7 mouse cellular contexts compared by ENCODE assay signal in genomic region chr5:30887331-30887761, GRCm38 (mm10). TPM values are rescaled to one million over a fixed set of nuclear protein-coding genes. Genes with fewer than 3 reads are reported as not detected.
DNase-seq lines count a peak whose midpoint lies in the region; ATAC-seq lines count a peak whose summit lies in the region.

No protein-coding gene starts in this region.

- H3K9me3 ChIP-seq in erythroblast, embryonic 14.5 days (ENCODE audit: control insufficient read depth, low read length): no peaks in the 10 kb centered on the region

- peaks cover 18% of the 10 kb centered on the region for H3K36me3 ChIP-seq in erythroblast, embryonic 14.5 days (ENCODE audit: control insufficient read depth)

- no peaks in the 10 kb centered on the region for H3K27me3 ChIP-seq in erythroblast, embryonic 14.5 days (ENCODE audit: control insufficient read depth)

- peak overlapping the region; percentile 87 for H3K4me3 ChIP-seq in brown adipose tissue, adult 24 weeks (ENCODE audit: insufficient read depth, low read depth, low read length)
- peak overlapping the region; percentile 94 for H3K4me3 ChIP-seq in erythroblast, embryonic 14.5 days (replicated peaks)

- DNase-seq in MN1 (ENCODE audit: low spot score): peak; percentile 79
- peak; percentile 56 to 61 for DNase-seq in left cerebral cortex, postnatal 14 days (ENCODE audit: low spot score in 2 of 2)
- DNase-seq in mesoderm, embryonic 11.5 days (ENCODE audit: low read depth, low spot score): peak; percentile 90
- peak; percentile 49 for DNase-seq in right cerebral cortex, postnatal 4 days

- peak; percentile 35 to 65 for ATAC-seq in hematopoietic stem cell, adult 5-6 weeks (replicated peaks in 1 of 2; ENCODE audit: insufficient read depth in 1 of 2, low FRiP score in 2 of 2, low TSS enrichment in 1 of 2, low read depth in 1 of 2, poor library complexity in 2 of 2, severe bottlenecking in 2 of 2)

- peak overlapping the region; percentile 70 for H3K27ac ChIP-seq in brown adipose tissue, adult 24 weeks (replicated peaks; ENCODE audit: low read depth, low read length)

- H3K4me1 ChIP-seq in brown adipose tissue, adult 24 weeks (ENCODE audit: control insufficient read depth, insufficient read depth, insufficient read length, low read length): 0 out of 2 replicates have a peak, but pooled peaks cover 3% of the 10 kb centered on the region
- peaks cover 54% of the 10 kb centered on the region for H3K4me1 ChIP-seq in erythroblast, embryonic 14.5 days (ENCODE audit: control insufficient read depth)

- intact Hi-C loops in left cerebral cortex, postnatal 14 days (cut with DNase I): loop anchor here (5.0 to 10.0 kb wide), 2 partner anchors 75 to 173 kb away; partner anchors contain the start of genes Dpysl5 and Mapre3

RNA-seq across cellular contexts. Expression of gene Agbl5, which starts 1.1 kb away (rescaled TPM):
- polyA plus RNA-seq in brown adipose tissue, adult 24 weeks (2012; ENCODE audit: insufficient read depth, insufficient read length, missing spikeins): 1.7 and 2.9 TPM in 2 replicates
- 2.4 and 2.7 TPM in 2 replicates for polyA plus RNA-seq in erythroblast, embryonic 14.5 days (2012)
- 19.3 and 25.6 TPM in 2 replicates for total RNA-seq in hematopoietic stem cell, adult 5-6 weeks (2017)
- total RNA-seq in left cerebral cortex, postnatal 14 days (2021): 10 to 100 TPM; 14.7 to 16.5 TPM

RNA-seq across cellular contexts. Expression of gene Tmem214, which starts 19.5 kb away (rescaled TPM):
- 18.2 and 30.3 TPM in 2 replicates for polyA plus RNA-seq in brown adipose tissue, adult 24 weeks (2012; ENCODE audit: insufficient read depth, insufficient read length, missing spikeins)
- 0.90 and 1.2 TPM in 2 replicates for polyA plus RNA-seq in erythroblast, embryonic 14.5 days (2012)
- total RNA-seq in hematopoietic stem cell, adult 5-6 weeks (2017): 12.0 and 17.8 TPM in 2 replicates
- 10 to 100 TPM; 69.1 to 69.4 TPM for total RNA-seq in left cerebral cortex, postnatal 14 days (2021)

RNA-seq across cellular contexts. Expression of gene Ost4, which starts 20.2 kb away (rescaled TPM):
- polyA plus RNA-seq in brown adipose tissue, adult 24 weeks (2012; ENCODE audit: insufficient read depth, insufficient read length, missing spikeins): 357 and 467 TPM in 2 replicates
- polyA plus RNA-seq in erythroblast, embryonic 14.5 days (2012): 27.7 and 30.6 TPM in 2 replicates
- total RNA-seq in hematopoietic stem cell, adult 5-6 weeks (2017): 190 and 197 TPM in 2 replicates
- 100 to 1,000 TPM in 1 of 2 experiments, 10 to 100 TPM in 1; 96.8 to 101 TPM for total RNA-seq in left cerebral cortex, postnatal 14 days (2021)

RNA-seq across cellular contexts. Expression of gene Emilin1, which starts 25.9 kb away (rescaled TPM):
- polyA plus RNA-seq in brown adipose tissue, adult 24 weeks (2012; ENCODE audit: insufficient read depth, insufficient read length, missing spikeins): 2.4 and 3.6 TPM in 2 replicates
- polyA plus RNA-seq in erythroblast, embryonic 14.5 days (2012): 0.50 and 0.81 TPM in 2 replicates
- total RNA-seq in hematopoietic stem cell, adult 5-6 weeks (2017): 31.9 and 48.9 TPM in 2 replicates
- 1 to 10 TPM; 4.5 to 4.9 TPM for total RNA-seq in left cerebral cortex, postnatal 14 days (2021)

RNA-seq across cellular contexts. Expression of gene Khk, which starts 33.9 kb away (rescaled TPM):
- polyA plus RNA-seq in brown adipose tissue, adult 24 weeks (2012; ENCODE audit: insufficient read depth, insufficient read length, missing spikeins): 27.8 and 28.8 TPM in 2 replicates
- polyA plus RNA-seq in erythroblast, embryonic 14.5 days (2012): 1.8 and 2.6 TPM in 2 replicates
- total RNA-seq in hematopoietic stem cell, adult 5-6 weeks (2017): 69.2 and 71.8 TPM in 2 replicates
- 1 to 10 TPM; 8.3 to 9.1 TPM for total RNA-seq in left cerebral cortex, postnatal 14 days (2021)

Comparison
In these comparisons a context has a peak if more than half of its experiments do, and no peak if none do; other contexts are left out.
1. Peak in every context shown above with its lines: DNase-seq, ATAC-seq, H3K4me3 ChIP-seq and H3K27ac ChIP-seq.